Mouse (Mus musculus) granulocyte monocyte progenitor cell, adult 5-6 weeks (primary cell): ENCODE results near the gene Mical2. TPM values are rescaled to one million over a fixed set of nuclear protein-coding genes. Genes with fewer than 3 reads are reported as not detected.

ENCODE experiments used
- ATAC-seq: replicated peaks from 2 replicates; pipeline ENCODE4 v1.8.0; 2016; ENCODE audit warnings: mild to moderate bottlenecking, moderate TSS enrichment, inconsistent platforms; ENCODE audit not compliant: poor library complexity, severe bottlenecking
- total RNA-seq, 2 experiments: library from RNA; stranded (forward) in 1 of 2; stranded (reverse) in 1 of 2; fragments of 200-712, 200-1000 nt in 1 of 2; fragments of >200 nt in 1 of 2; fragmentation: Nextera tagmentation in 1 of 2; gene quantifications; 2 replicates each; pipeline ENCODE4 v1.2.3; 2014 to 2017

Mical2 gene
- total RNA-seq, 2 experiments from 2014 or later, result 0.62 to 6.8 TPM

- no peak for ATAC-seq
Measured at GRCm38 (mm10) chr7:112439846-112440245, 214.2 kb downstream of the Mical2 start.

DNA sequence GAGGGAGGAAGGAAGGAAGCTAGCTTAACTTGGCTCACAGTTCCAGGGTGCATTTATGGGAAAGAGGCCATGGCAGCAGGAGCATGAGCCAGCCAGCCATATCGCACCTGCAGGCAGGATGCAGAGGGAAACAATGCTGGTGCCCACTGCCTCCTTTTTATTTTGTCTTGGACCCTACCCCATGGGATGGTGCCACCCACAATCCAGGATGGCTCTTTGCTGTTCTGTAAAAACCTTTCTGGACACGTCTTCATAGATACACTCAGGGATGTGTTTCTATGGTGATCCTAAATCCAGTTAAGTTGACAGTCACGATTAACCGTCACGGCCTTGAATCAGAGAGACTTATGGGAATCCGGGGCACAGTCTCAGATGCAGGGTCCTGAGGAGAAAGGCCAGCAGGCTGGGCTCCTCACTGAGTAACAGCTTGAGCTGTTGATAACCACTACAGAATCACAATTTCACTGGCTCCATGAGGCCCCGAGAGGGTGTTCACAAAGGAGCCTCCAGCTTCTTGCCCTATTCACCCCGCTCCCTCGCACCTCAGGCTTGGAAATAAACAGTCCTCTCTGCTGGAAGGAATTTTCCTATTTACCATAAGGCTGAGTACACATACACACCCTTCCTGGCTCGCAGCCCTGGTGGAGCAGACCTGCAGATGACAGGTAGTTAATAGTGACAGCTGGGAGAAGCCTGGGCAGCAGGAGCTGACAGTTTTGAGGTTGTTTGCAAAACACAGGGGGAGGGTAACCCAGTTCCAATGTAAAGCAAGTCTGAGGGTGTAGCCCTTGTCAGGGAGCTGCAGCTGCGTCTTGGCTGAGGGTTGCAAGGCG lies 218.7 kb downstream of the Mical2 start:
- ATAC-seq, result no peak

DNA sequence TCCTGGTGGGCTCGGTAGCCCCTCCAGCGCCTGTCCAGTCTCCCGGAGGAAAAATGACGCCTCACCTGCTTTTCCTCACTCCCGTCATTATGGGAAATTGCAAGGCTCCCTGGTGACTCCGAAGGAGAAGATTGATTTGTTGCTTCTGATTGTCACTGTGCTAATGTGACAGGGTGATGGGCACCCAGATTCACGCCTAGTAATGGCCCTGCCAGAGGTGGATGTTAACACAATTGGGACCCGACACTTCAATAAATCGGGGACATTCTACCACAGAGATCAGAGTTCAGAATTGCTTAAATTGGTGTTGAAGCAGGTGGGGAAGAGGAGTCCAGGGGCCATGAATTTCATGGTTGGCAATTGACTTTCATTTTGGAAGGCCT lies 219.3 kb downstream of the Mical2 start:
- no peak for ATAC-seq

DNA sequence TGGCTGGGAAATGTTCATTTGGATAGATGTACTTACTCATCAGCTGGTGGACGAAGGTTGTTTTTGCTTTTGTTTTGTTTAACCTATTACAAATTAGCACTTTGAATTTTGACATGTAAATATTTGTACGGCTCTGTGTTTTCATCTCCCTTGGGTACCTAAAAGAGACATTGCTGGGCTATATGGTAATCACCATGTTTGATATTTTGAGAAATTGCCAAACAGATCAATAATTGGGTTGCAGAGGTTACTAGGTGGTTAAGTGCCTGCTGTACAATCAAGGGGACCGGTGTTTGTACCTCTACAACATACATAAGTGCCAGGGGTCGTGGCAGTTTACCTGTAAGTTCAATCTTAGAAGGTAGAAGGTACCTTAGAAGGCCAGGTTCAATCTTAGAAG lies 220.8 kb downstream of the Mical2 start:
- ATAC-seq, result no peak

GRCm38 (mm10) chr7:112449954-112450700 lies 224.5 kb downstream of the Mical2 start:
- no peak for ATAC-seq

DNA sequence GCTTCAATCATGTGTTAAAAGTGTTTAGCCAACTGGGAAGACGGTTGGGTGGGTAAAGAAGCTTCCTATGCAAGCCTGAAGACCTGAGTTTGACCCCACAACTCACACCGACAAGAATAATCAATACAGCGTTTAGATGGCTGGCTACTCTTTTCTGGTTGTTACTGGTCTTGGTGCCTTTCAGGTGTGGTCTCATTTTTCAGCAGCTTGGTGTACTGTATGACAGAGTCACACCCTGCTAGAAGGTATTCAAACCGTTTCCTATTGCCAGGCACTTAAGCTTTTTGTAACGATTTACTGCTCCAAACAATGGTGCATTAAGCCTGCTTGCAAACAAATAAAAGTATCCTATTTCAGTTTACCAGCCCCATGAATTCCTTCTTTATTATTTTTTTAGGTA lies 226.8 kb downstream of the Mical2 start:
- ATAC-seq, result no peak

DNA sequence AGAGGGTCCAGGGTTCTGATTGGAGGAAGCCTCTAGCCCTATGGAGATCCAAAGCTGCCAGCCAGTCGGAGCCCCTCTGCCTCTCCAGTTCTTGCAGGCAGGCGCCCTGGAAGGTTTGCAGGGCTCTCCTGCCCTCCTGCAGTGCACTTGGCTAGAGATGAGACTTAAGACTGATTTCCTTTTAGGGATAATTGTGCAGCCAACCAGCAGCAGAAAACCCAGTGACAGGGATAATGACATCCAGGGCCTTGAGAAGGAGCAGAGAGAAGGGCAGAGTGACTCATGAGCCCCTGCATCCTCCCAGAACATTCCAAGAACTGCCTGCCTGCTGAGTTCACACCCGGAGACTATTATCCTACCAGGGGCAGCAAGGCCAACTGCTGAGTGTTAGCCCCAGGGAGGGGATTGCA lies 228.2 kb downstream of the Mical2 start:
- no peak for ATAC-seq

- ATAC-seq, result no peak
Measured at GRCm38 (mm10) chr7:112454380-112454779, 228.7 kb downstream of the Mical2 start.

DNA sequence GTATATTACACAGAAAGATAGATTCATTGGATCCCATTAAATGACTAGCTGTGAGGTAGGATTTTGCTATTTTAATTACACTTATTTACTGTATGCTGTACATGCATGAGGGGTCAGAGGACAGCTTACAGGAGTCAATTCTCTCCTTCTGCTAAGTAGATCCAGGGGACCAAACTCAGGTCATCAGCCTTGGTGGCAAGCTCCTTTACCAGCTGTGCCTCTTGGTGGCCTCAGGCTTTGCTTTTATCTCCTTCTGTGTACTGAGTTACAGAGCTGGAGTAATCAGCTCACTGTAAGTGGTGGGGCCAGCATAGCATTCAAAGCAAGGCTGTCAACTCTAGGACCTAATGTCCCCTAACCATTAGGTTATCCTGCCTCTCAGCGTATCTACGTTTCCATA lies 229.3 kb downstream of the Mical2 start:
- ATAC-seq, result no peak

- no peak for ATAC-seq
Measured at GRCm38 (mm10) chr7:112455566-112456110, 230.0 kb downstream of the Mical2 start.

DNA sequence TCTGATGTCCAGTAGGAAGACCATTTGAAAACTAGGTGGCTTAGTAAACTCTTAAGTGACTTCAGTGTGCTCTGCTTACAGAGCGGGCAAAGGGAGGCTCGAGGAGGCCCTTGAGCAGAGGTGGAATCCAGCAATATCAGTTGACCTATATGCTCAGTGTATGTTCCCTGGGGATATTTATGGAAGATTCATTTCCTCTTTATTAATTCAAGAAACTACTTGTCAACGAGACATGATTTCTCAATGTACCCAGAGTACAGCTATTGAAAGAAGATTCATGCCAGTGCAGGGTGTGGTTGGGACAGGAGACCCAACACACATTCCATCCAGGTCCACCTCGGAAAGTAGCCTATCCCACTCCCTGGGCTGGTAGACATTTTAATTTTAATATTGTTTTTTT lies 231.7 kb downstream of the Mical2 start:
- ATAC-seq, result no peak

DNA sequence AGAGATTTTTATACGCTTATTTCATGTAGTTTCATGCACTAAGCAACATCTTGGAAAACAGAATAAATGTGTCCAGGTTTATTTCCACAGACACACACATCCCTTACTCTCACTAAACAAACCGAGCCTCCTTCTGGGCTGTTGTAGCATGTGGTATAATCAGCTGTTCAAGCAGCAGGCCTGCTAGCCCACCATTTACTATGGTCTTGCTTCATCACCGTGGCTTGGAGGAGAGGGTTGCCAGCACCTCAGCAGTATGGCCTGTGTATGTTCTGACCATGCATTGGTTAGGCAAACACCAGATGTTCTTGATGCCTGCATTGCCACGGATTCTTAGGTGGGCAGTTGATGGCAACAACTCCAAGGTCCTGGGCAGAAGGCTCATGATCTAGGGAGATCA lies 232.3 kb downstream of the Mical2 start:
- ATAC-seq, result no peak

DNA sequence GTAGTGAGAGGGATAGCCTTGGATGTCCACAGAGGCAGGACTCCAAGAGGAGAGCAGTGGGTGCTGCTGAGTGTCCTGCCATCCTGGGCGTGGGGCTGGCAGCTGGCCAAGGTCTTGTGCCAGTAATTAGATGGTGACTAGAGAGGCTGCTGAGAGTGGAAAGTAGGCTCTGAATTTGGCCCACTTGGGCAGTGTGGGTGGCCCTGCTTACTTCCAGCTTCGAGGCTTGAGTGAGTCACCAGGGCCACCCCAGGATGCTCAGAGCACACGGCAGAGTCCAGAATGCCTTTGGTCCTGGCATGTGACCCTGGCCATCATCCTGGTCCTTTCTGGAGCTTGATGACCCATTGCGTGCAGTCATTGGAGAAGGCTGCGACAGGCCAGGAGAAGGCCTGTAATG lies 232.8 kb downstream of the Mical2 start:
- no peak for ATAC-seq

Other genes starting within 250 kb of the Mical2 start
- 49.8 and 52.5 TPM in 2 replicates for gene Usp47, start 202.4 kb upstream of the Mical2 start, total RNA-seq (2014; fragmentation: Nextera tagmentation)
- 125 and 135 TPM in 2 replicates for gene Usp47, start 202.4 kb upstream of the Mical2 start, total RNA-seq (2017)
- not detected in 2 replicates for gene Dkk3, start 66.8 kb upstream of the Mical2 start, total RNA-seq (2014; fragmentation: Nextera tagmentation)
- not detected in 2 replicates for gene Dkk3, start 66.8 kb upstream of the Mical2 start, total RNA-seq (2017)
- not detected in 2 replicates for gene Parva, start 201.6 kb downstream of the Mical2 start, total RNA-seq (2014; fragmentation: Nextera tagmentation)
- not detected in 2 replicates for gene Parva, start 201.6 kb downstream of the Mical2 start, total RNA-seq (2017)